Mouse (Mus musculus): ENCODE data around the gene Muc4.

Muc4 gene

GRCm38 (mm10) chr16:32807408-32808185 lies 71.9 kb downstream of the Muc4 start:
- DNase-seq = no peak

GRCm38 (mm10) chr16:32810321-32810720 lies 74.6 kb downstream of the Muc4 start, which contains the start of gene Smbd1:
Gene Smbd1, minus strand, starts transcription at chr16:32810477.
- no peak for DNase-seq

DNA sequence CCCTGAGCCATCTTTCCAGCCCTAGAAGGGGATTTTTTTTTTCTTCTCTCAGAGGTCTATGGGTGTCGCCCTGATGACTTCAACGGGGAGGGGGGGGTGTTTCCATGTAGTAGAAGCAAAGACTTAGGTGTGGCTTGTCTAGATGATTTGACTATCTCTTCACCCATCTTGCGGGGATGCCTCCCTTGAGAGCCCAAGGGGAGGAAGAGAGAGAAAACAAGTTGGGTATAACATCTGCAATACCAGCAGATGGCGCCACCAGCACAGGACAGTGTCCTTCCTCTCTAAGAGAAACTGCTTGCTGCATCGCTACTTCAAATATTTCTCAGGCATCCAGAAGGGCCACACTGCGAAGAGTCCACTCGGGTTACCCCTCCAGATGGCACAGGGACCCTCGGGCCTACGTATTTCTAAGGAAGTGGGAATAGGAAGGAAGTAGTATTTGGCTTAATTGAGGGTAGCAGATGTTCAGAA lies 77.2 kb downstream of the Muc4 start:
- peak; percentile 92 to 94 for DNase-seq

DNA sequence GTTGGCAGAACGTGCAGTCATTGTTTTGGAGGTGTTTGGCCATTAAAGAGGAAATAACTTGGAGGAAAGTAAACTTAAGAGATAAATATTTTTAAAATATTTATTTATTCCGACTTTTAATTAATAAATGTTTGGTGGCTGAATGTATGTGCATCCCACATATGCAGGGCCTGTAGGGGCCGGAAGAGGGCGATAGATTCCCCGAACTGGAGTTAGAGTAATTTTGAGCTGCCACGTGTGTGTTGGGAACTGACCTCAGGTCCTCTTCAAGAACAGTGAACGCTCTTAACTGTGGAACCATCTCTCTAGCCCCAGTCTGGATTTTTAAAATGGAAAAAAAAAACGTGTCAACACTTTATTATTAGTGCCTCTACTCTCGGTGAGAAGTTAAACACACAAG lies 77.7 kb downstream of the Muc4 start:
- DNase-seq = peak in 1 of 2 experiments; percentile 19

DNA sequence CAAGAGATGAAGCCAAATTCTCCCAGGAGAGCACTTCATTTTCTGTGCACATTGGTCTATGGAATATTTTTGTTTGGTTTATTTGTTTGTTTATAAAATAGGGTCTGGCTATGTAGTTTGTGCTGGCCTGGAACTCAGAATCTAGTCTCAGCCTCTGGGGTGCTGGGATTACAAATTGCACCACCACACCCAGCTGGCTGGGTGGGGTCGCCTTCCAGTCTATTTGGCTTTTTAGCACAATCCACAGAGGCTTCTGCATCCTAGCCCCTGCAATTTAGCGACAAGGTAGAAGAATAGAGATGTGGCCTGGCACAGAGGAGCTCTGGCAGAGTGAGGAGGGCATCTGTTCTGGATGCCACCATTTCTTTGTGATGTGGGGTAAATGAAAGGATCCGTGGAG lies 78.1 kb downstream of the Muc4 start:
- DNase-seq = no peak

DNA sequence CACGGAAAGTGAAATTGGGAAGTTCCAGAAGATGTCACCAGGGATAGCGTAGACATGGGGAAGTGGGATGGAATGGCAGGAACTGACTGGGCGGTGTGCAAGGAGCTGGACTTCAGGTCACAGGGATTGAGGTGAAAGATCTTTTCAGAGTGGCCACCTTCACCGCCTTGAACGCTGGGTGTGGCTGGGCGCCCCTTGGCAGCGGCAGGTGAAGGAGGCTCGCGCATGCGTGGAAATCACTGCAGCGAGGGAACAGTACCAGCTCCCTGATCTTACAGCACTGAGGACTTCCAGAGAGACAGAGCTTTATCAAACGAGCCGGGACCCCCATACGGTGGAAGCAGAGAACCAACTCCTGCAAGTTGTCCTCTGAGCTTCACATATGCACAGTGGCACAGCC lies 78.9 kb downstream of the Muc4 start:
- DNase-seq = peak; percentile 33 to 60

GRCm38 (mm10) chr16:32815160-32815605 lies 79.5 kb downstream of the Muc4 start:
- DNase-seq = peak in 1 of 2 experiments; percentile 9

DNA sequence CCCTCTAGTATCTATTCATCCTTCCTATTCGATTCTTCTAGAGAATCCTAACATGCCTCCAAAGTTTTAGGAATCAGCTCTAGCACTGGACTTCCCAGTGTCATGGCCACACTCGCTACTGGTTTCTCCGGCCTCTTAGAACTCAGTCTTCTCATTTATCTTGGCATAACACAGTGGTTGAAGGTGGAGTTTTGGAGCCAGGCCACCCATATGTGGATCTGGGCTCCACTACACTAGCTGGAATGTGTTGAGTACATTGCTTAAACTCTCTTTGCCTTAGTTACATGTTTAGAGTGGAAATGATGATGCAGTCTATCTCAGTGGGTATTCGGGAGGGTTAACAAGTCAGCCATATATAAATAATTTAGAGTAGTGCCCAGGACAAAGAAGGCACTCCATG lies 82.3 kb downstream of the Muc4 start:
- DNase-seq = no peak

DNA sequence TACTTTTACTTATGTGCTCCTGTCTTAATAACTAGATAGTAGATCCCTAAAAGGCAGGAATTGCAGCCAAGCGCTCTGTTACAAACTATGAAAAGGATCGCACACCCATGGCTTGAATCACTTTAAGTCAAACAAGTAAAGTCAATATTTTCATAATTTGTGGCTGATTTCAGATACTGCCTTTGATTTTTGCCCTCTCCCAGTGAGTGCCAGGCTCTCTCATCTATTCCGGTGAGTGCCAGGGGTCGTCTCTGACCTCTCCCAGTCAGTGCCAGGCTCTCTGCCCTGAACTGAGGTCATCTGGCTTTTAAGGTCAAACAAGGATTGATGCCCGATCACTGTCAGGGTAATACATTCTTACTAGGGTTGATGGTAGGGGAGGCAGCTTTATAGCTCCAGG lies 82.8 kb downstream of the Muc4 start:
- no peak for DNase-seq

GRCm38 (mm10) chr16:32821772-32822449 lies 86.2 kb downstream of the Muc4 start:
- DNase-seq = no peak

DNA sequence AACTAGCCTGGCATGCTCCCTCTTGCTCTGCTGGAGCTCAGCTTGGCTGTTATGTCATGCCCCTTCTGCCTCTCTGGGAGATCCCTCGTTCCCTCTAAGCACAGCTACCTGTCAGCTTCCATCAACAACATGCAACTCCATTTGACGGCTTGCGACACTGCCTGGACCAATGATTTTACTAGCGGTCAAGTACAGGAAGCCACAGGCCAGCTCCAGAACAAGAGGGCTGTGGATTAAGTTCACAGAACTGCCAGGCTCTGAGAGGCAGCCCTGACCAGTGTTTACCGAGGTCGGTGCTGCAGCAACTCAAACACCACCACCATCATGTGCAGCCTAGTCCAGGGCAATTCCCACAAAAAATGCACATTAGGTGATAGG lies 86.8 kb downstream of the Muc4 start:
- DNase-seq = no peak

DNA sequence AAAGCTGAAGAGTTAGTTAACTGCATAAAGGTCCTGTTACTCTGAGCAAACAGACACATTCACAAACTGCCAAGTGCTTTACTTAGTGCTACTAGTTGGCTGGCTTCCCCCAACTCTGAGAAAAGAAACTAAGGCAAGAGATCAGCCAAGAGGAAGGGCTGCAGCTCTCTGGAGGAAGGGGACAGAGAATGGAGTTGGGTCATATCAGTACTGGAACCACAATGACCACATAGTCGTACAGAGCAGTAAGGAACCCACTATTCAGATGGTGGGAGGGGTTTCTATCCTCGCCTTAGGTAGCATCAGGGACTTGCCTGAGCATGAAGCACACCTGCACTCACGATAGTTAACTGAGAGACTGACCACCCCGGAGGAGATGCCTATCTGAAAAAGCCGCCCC lies 87.2 kb downstream of the Muc4 start:
- no peak for DNase-seq

DNA sequence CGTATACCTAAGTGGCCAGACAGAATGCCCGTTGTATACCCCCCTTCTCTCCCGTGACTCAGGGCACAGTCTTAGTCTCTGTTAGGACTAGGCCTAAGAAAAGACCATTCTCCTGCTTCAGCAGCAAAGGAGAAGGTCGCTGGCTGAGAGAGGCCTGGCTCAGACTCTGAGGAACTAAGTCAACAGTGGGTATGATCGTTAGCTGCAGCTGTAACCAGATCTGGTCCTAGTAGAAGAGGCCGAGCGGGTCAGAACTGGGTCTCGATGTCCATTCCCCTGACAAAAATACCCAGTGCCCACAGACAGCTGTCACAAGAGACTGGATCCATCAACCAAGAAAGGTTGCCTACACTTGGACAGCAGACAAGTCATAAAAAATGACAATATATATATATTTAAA lies 87.8 kb downstream of the Muc4 start:
- DNase-seq = no peak

- no peak for DNase-seq
These were observed 88.4 kb downstream of the Muc4 start for GRCm38 (mm10) chr16:32824061-32824460.

GRCm38 (mm10) chr16:32825380-32825779 lies 89.7 kb downstream of the Muc4 start:
- DNase-seq = no peak

- no peak for DNase-seq
These were observed 90.8 kb downstream of the Muc4 start for GRCm38 (mm10) chr16:32826521-32826920.

DNA sequence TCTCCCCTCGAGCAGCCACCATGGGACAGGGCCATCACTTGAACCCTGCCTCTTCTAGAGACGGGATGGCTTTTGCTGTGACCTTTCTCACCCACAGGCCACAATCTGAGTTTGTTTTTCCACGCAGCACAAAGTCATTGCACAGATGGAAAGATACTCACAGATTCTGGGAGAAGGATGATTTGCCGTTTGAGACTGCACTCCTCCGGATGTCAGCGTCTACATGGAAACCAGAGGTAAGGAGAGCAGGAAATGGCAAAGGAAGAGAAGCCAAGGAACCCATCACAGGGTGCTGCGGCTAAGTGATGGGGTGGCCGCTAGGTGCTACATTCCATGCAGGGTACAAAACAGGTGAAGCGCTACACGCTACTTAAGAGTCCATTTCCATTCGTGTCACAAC lies 93.4 kb downstream of the Muc4 start:
- DNase-seq = no peak

DNA sequence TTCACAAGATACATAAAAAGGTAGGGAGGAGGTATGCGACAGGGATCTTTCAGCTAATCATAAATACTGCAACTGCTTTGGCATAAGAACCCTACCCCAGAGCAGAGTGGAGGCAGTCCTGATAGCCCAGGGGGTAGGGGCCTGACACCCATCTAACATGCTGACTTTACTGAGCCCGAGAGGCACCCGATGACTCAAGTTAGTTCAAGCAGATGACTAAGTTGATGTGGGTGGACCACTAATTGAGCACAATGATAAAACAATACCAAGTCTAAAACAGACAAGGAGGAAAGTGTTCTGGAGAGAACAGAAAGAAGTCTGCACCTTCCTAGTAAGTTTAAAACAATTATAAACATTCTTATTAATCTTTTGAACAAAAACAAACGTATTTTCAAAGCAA lies 95.8 kb downstream of the Muc4 start:
- no peak for DNase-seq
